Mouse (Mus musculus): ENCODE results near the gene Ermap. TPM values are rescaled to one million over a fixed set of nuclear protein-coding genes. Genes with fewer than 3 reads are reported as not detected.

Gene Ermap
- 0.36 and 0.52 TPM in 2 replicates for total RNA-seq (2014; fragmentation: Nextera tagmentation)
- total RNA-seq (2017) = 0.26 and 2.4 TPM in 2 replicates

- no peak for ATAC-seq (replicated peaks; ENCODE audit: poor library complexity, severe bottlenecking)
Observed at GRCm38 (mm10) chr4:119189864-119190263, at the start of gene Ermap. Ermap (minus strand) TSS chr4:119190011.

- peak; percentile 84 for ATAC-seq (replicated peaks; ENCODE audit: poor library complexity, severe bottlenecking)
Observed at GRCm38 (mm10) chr4:119239181-119239682, 49.4 kb upstream of the Ermap start.

GRCm38 (mm10) chr4:119238661-119239060 lies 48.9 kb upstream of the Ermap start:
- ATAC-seq (replicated peaks; ENCODE audit: poor library complexity, severe bottlenecking) = no peak

- no peak for ATAC-seq (replicated peaks; ENCODE audit: poor library complexity, severe bottlenecking)
Observed at GRCm38 (mm10) chr4:119234348-119234747, 44.5 kb upstream of the Ermap start.

- ATAC-seq (replicated peaks; ENCODE audit: poor library complexity, severe bottlenecking) = peak; percentile 60
Observed at GRCm38 (mm10) chr4:119233256-119233901, 43.6 kb upstream of the Ermap start.

- peak; percentile 94 for ATAC-seq (replicated peaks; ENCODE audit: poor library complexity, severe bottlenecking)
Observed at GRCm38 (mm10) chr4:119232410-119233255, 42.8 kb upstream of the Ermap start, which contains the start of the genes AU022252 and P3h1. AU022252 (minus strand) TSS chr4:119232712. P3h1 (plus strand) TSS chr4:119232915.

GRCm38 (mm10) chr4:119226751-119227150 lies 36.9 kb upstream of the Ermap start:
- no peak for ATAC-seq (replicated peaks; ENCODE audit: poor library complexity, severe bottlenecking)

- ATAC-seq (replicated peaks; ENCODE audit: poor library complexity, severe bottlenecking) = no peak
Observed at GRCm38 (mm10) chr4:119225719-119226118, 35.9 kb upstream of the Ermap start.

- no peak for ATAC-seq (replicated peaks; ENCODE audit: poor library complexity, severe bottlenecking)
Observed at GRCm38 (mm10) chr4:119224534-119224933, 34.7 kb upstream of the Ermap start.

- peak; percentile 82 for ATAC-seq (replicated peaks; ENCODE audit: poor library complexity, severe bottlenecking)
Observed at GRCm38 (mm10) chr4:119223696-119224095, 33.9 kb upstream of the Ermap start.

GRCm38 (mm10) chr4:119218169-119218568 lies 28.4 kb upstream of the Ermap start, which contains the start of gene Tmem269:
Tmem269 (minus strand) TSS chr4:119218217.
- peak; percentile 50 for ATAC-seq (replicated peaks; ENCODE audit: poor library complexity, severe bottlenecking)

GRCm38 (mm10) chr4:119216667-119217066 lies 26.9 kb upstream of the Ermap start:
- ATAC-seq (replicated peaks; ENCODE audit: poor library complexity, severe bottlenecking) = no peak

- ATAC-seq (replicated peaks; ENCODE audit: poor library complexity, severe bottlenecking) = peak; percentile 65
Observed at GRCm38 (mm10) chr4:119204672-119205071, 14.9 kb upstream of the Ermap start.

GRCm38 (mm10) chr4:119198105-119198504 lies 8.3 kb upstream of the Ermap start:
- no peak for ATAC-seq (replicated peaks; ENCODE audit: poor library complexity, severe bottlenecking)

- ATAC-seq (replicated peaks; ENCODE audit: poor library complexity, severe bottlenecking) = no peak; the same call in 1 of the 2 replicates
Observed at GRCm38 (mm10) chr4:119195582-119196320, 5.9 kb upstream of the Ermap start.

- peak; percentile 97 for ATAC-seq (replicated peaks; ENCODE audit: poor library complexity, severe bottlenecking)
Observed at GRCm38 (mm10) chr4:119194909-119195581, 5.2 kb upstream of the Ermap start, which contains the start of gene Svbp. Svbp (plus strand) TSS chr4:119195306.

- no peak for ATAC-seq (replicated peaks; ENCODE audit: poor library complexity, severe bottlenecking)
Observed at GRCm38 (mm10) chr4:119192757-119193156, 2.9 kb upstream of the Ermap start.

- ATAC-seq (replicated peaks; ENCODE audit: poor library complexity, severe bottlenecking) = no peak
Observed at GRCm38 (mm10) chr4:119191273-119191672, 1.5 kb upstream of the Ermap start.

- ATAC-seq (replicated peaks; ENCODE audit: poor library complexity, severe bottlenecking) = no peak
Observed at GRCm38 (mm10) chr4:119190618-119191017, 807 bp upstream of the Ermap start.

GRCm38 (mm10) chr4:119189392-119189791 lies 419 bp downstream of the Ermap start:
- ATAC-seq (replicated peaks; ENCODE audit: poor library complexity, severe bottlenecking) = no peak

Data from granulocyte monocyte progenitor cell, adult 5-6 weeks (primary cell).